Mouse (Mus musculus) T-helper 1 cell (primary cell): ENCODE results near the gene Pde1c.

Source experiments
- in situ Hi-C: fragments of 300-600 bp; cut with MboI, MseI; formaldehyde crosslinking; loops from one replicate; pipeline ENCODE4 v1.15.1; 2025; ENCODE audit warnings: high pct_unique_total_duplicates

Pde1c gene

GRCm38 (mm10) chr6:56332149-56332548 lies 236.8 kb downstream of the Pde1c start:
- in situ Hi-C loops, result no loop called here

GRCm38 (mm10) chr6:56331432-56331831 lies 237.5 kb downstream of the Pde1c start:
- in situ Hi-C loops, result no loop called here

GRCm38 (mm10) chr6:56328103-56328502 lies 240.8 kb downstream of the Pde1c start:
- in situ Hi-C loops, result no loop called here

GRCm38 (mm10) chr6:56322799-56323198 lies 246.1 kb downstream of the Pde1c start:
- in situ Hi-C loops, result no loop called here

- in situ Hi-C loops, result loop anchor here (10.0 kb wide), 1 partner anchor 716 kb away; no protein-coding TSS in a partner anchor
Measured at GRCm38 (mm10) chr6:56310318-56310717, 258.6 kb downstream of the Pde1c start.

GRCm38 (mm10) chr6:56306066-56306465 lies 262.8 kb downstream of the Pde1c start:
- in situ Hi-C loops, result no loop called here

- in situ Hi-C loops, result no loop called here
Measured at GRCm38 (mm10) chr6:56292176-56292575, 276.7 kb downstream of the Pde1c start.

- in situ Hi-C loops, result no loop called here
Measured at GRCm38 (mm10) chr6:56289307-56289706, 279.6 kb downstream of the Pde1c start.

GRCm38 (mm10) chr6:56284821-56285220 lies 284.1 kb downstream of the Pde1c start:
- in situ Hi-C loops, result no loop called here

GRCm38 (mm10) chr6:56275461-56275860 lies 293.4 kb downstream of the Pde1c start:
- in situ Hi-C loops, result no loop called here

GRCm38 (mm10) chr6:56271741-56272140 lies 297.2 kb downstream of the Pde1c start:
- in situ Hi-C loops, result no loop called here

- in situ Hi-C loops, result no loop called here
Measured at GRCm38 (mm10) chr6:56264509-56264908, 304.4 kb downstream of the Pde1c start.

- in situ Hi-C loops, result no loop called here
Measured at GRCm38 (mm10) chr6:56260118-56260517, 308.8 kb downstream of the Pde1c start.

GRCm38 (mm10) chr6:56257555-56258297 lies 311.2 kb downstream of the Pde1c start:
- in situ Hi-C loops, result no loop called here

- in situ Hi-C loops, result no loop called here
Measured at GRCm38 (mm10) chr6:56250091-56250490, 318.8 kb downstream of the Pde1c start.

- in situ Hi-C loops, result no loop called here
Measured at GRCm38 (mm10) chr6:56191426-56192140, 377.3 kb downstream of the Pde1c start.

GRCm38 (mm10) chr6:56176485-56176884 lies 392.4 kb downstream of the Pde1c start:
- in situ Hi-C loops, result no loop called here

GRCm38 (mm10) chr6:56172172-56172571 lies 396.7 kb downstream of the Pde1c start:
- in situ Hi-C loops, result no loop called here

GRCm38 (mm10) chr6:56168736-56169135 lies 400.2 kb downstream of the Pde1c start:
- in situ Hi-C loops, result no loop called here

- in situ Hi-C loops, result no loop called here
Measured at GRCm38 (mm10) chr6:56158217-56158616, 410.7 kb downstream of the Pde1c start.

GRCm38 (mm10) chr6:56156836-56157235 lies 412.1 kb downstream of the Pde1c start:
- in situ Hi-C loops, result no loop called here

- in situ Hi-C loops, result no loop called here
Measured at GRCm38 (mm10) chr6:56130493-56131159, 438.3 kb downstream of the Pde1c start.
